Mouse (Mus musculus) adrenal gland, postnatal 25 days (tissue): ENCODE results near the gene Eogt. TPM values are rescaled to one million over a fixed set of nuclear protein-coding genes. Genes with fewer than 3 reads are reported as not detected.

ENCODE experiments used
- DNase-seq: peaks from one replicate; pipeline ENCODE4 v3.0.0; 2021; ENCODE audit warnings: mixed read lengths
- total RNA-seq: library from RNA; stranded (reverse); gene quantifications from 2 replicates; pipeline ENCODE4 v1.2.3, GENCODE M21; 2021

Gene Eogt
- total RNA-seq, 1 experiment from 2014 or later, result 65.3 TPM

DNA sequence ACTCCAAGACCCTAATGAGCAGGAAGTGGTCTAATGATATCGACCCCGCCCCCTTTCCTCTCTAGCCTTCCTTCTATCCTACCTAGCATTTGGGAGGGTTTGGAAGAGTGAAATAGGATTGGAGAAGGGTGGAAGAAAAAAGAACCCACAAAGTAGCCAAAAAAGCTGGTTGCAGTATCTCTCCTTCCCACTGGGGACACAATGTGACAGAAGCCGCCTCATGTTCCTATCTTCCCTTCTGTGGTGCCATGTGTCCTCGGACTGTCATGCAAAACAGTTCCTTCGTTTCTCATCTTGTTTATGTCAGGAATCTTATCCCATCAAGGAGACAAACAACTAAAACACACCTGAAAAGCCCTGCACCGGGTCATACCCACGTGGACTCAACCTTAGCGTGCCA, 42.9 kb downstream of the Eogt start:
- no peak for DNase-seq

DNA sequence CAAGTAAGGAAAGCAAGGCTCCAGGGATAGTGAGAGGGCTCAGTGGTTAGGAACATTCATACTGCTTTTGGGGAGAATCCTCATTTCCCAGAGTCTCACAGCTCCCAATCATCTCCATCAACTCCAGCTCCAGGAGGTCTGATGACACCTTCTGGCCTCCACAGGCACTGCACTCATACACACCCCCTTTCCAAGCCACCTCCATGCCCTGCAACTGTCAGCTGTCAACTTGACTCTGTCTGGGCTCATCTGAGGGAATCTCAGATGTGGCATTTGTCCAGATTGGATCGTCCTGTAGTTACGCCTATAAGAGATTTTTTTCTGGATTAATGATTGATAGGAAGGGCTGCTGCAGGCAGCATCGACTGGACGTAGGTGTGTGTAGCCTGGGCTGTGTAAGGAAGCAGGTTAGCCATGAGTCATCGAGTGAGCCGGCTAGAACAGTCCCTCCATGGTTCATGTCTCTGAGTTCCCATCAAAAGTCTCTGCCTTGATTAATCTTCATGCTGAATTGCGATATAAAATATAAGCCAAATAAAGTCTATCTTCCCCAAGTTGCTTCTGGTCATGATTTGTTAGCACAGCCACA, 44.6 kb downstream of the Eogt start:
- peak; percentile 18 for DNase-seq

DNA sequence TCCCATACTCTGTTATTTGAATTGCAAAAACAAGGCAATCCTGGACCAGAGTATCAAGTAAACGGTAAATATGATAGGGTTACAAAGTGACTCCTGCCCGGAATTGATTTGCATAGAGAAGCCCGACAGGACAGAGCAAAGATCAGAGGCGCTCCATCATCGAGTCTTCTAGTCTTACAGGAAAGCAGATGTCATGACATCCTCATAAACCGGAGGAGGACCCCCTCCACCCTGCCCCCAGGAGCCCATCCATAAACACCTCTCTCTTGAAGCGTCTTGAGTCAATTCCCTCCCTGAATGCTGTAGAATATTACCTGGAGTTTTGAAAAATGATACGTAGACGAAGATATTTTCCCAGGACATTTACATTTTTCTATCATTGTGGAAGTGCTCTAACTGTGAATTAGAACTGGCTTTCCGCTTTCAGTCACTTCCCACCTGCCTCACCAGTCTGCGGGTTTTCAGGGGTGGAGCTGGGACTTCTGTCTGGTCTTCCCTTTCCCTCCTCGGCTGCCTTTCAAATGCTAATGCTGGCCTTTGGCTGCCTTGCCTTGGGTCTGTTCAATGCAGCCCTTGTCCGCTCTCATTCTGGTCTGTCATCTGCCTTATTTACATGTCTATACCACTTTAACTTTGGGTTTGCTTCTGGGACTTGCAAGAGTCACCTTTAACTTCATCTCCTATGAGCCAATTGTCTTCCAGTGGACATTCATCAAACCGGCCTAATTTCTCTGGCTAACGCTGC, 46.9 kb downstream of the Eogt start:
- no peak for DNase-seq

DNA sequence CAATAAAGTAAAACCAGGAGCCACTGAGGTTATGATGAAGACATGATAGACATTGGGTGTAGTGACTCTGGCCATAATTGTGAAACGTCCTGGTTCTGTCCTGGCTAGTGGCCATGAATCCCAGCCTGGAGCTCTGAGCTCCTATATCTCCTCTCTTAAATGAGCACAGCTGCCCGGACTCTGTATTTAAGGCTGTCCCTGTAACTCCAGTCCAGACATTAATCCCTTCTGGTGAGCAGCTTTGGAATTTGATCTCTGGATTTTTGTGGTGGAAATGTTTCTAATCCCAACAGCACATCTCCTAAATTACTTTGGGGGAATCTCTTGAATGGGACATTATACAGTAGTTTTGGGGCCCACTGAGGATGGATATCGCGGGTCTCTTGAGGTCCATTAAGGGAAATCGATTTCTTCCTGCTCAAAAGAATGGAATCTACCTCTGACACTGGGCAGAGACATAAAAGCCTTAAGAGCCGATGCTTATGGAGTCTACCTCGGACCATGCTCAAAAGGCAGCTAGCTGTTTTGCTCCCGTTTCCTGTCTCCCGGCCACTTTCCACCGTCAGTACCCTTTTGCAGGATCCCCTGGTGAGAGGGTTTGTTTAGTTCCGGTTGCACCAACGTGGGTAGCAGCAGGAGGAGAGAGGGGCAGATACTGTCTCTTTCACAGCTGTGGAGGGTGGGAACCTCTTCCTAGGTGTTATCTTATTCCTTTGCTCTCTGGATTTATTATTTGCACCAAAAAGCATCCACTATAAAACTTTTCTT, 47.6 kb downstream of the Eogt start:
- DNase-seq, result no peak

DNA sequence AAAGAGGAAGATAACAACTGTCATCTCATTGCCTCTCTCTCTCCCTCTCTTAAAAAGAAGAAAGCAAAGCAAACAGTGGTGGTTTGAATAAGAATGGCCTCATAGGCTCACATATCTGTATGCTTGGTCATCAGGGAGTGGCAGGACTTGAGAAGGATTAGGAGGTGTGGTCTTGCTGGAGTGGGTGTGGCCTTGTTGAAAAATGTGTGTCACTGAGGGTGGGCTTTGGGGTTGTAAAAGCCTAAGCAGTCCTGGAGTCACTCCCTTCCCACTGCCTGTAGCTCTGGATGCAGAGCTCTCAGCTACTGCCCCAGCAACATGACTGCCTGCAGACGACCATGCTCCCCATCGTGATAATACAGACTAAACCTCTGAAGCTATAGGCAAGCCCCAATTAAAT, 66.6 kb downstream of the Eogt start:
- DNase-seq, result no peak

DNA sequence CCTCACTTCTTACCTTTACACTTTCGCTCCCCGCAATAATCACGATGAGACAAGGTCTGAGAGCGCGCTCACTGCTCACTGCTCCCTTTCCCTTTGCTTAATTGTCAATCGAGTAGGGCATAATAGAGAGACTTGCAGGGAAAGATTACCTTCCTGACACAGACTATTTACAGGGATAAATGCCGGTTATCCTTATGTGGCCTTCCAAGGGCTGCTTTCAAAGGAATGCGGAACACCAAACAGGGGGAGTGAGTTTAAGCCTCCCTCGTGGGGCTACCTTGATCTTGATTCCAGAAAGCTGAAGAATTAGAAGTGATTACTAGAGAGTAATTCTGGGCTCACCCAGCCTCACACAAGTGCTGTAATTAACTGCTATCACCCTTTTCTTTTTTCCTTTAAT, 69.0 kb downstream of the Eogt start:
- DNase-seq, result no peak

DNA sequence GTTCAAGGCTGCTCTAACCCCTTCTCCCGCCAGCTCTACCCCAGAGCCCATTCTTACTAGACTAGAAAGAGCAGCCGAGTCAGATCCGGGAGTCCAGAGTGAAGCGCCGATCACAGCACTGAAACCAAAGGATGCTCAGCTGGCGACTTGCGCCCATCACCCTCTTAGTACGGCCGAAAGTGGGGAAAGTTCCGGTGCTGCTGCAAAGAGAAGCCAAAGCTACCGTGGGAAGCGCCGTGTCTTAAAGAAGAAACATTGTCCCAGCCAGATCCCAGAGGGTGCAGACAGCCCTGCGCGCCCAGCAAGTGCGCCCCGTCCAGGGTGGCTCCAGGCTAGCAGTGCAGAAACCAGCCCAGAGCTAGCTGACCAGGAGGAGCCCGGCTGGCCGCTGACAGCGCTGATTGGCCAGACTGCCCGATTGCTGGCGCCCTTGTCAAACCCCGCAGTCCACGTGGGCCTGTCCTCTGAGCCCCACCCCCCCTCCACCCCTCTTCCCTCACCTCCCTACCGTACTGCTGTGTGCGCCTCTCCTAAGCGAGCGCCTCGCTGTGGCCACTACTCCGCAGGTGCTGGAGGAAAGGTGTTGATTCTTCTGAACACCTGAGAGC, 88.8 kb downstream of the Eogt start, which contains the start of gene Fam19a4:
Fam19a4 (minus strand) TSS at position 340 of the 608 bp plus-strand sequence.
- peak; percentile 61 for DNase-seq

Other genes starting within 250 kb of the Eogt start
- 1.9 and 2.2 TPM in 2 replicates for gene Fam19a4, start 88.8 kb downstream of the Eogt start, total RNA-seq
- 45.8 and 49.5 TPM in 2 replicates for gene Tmf1, start 29.9 kb upstream of the Eogt start, total RNA-seq
- gene Uba3, start 56.5 kb upstream of the Eogt start, total RNA-seq, result 59.7 and 61.6 TPM in 2 replicates
- gene Arl6ip5, start 61.5 kb upstream of the Eogt start, total RNA-seq, result 127 and 130 TPM in 2 replicates
- gene Lmod3, start 103.6 kb upstream of the Eogt start, total RNA-seq, result not detected in 2 replicates